In the genomic region with DNA sequence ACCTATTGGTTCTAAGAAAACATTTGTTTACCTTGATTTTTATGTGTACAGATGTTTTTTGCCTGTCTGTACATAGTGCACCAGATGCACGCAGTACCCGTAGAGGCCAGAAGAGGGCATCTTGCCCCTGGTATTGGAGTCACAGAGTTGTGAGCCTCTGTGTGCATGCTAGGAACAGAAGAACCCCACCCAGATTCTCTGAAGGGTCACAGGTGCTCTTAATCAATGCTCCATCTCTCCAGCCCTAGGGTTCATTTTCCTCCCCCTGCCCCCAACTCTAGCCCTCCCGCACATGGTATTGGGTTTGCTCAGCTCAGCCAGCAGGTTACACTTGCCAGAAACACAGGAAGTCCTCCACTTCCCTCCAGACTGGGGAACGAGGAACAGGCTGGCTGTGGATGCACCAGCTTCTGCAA, we compare ENCODE assay signal across 8 mouse cellular contexts. TPM values are rescaled to one million over a fixed set of nuclear protein-coding genes. Genes with fewer than 3 reads are reported as not detected.
DNase-seq lines count a peak whose midpoint lies in the region; ATAC-seq and TF ChIP-seq lines count a peak whose summit lies in the region.

No protein-coding gene starts in this region.

- TF ChIP-seq POLR2A in ES-Bruce4 (IDR thresholded peaks at IDR 0.05; ENCODE audit: insufficient read depth, low read length), result no peak

- no peak overlapping the region for H3K9ac ChIP-seq in kidney, embryonic 14.5 days (ENCODE audit: low read depth, low read length)
- no peak overlapping the region for H3K9ac ChIP-seq in ES-Bruce4 (ENCODE audit: low read depth, poor library complexity, severe bottlenecking)
- H3K9ac ChIP-seq in heart, postnatal 0 days (replicated peaks; ENCODE audit: low read depth, low read length), result no peak overlapping the region

- 36% methylated on average over 4 of the region's 4 CpGs for WGBS in kidney, embryonic 14.5 days
- 33% methylated on average over 4 of the region's 4 CpGs for WGBS in heart, postnatal 0 days

- H3K27me3 ChIP-seq in kidney, embryonic 14.5 days (ENCODE audit: control insufficient read depth, insufficient read depth, low read length), result no peaks in the 10 kb centered on the region
- no peaks in the 10 kb centered on the region for H3K27me3 ChIP-seq in ES-Bruce4 (ENCODE audit: control insufficient read depth, insufficient read depth, low read length, poor library complexity, severe bottlenecking)
- no peaks in the 10 kb centered on the region for H3K27me3 ChIP-seq in heart, postnatal 0 days (ENCODE audit: control insufficient read depth, insufficient read depth, low read length)

- TF ChIP-seq CTCF in ES-Bruce4 (IDR thresholded peaks at IDR 0.05; ENCODE audit: low read depth, low read length), result peak; percentile 79
- peak; percentile 71 for TF ChIP-seq CTCF in heart, postnatal 0 days (IDR thresholded peaks at IDR 0.05; ENCODE audit: low read depth)

- no peaks in the 10 kb centered on the region for H3K36me3 ChIP-seq in kidney, embryonic 14.5 days (ENCODE audit: control insufficient read depth, insufficient read depth, low read length)
- H3K36me3 ChIP-seq in ES-Bruce4 (ENCODE audit: control insufficient read depth, insufficient read depth, low read length, poor library complexity, severe bottlenecking), result no peaks in the 10 kb centered on the region
- no peaks in the 10 kb centered on the region for H3K36me3 ChIP-seq in heart, postnatal 0 days (replicated peaks; ENCODE audit: control insufficient read depth, insufficient read depth, low read length)

- no peak overlapping the region for H3K27ac ChIP-seq in kidney, embryonic 14.5 days (ENCODE audit: low read depth, low read length)
- H3K27ac ChIP-seq in ES-Bruce4 (ENCODE audit: insufficient read depth, low read length), result no peak overlapping the region
- H3K27ac ChIP-seq in heart, postnatal 0 days (ENCODE audit: low read depth), result no peak overlapping the region

- peak; percentile 37 for DNase-seq in kidney, adult 11 months
- DNase-seq in c-Kit-positive CD71-negative TER-119-negative erythroid progenitor cells, embryonic 14.5 days (ENCODE audit: low read depth), result peak; percentile 65
- DNase-seq in heart, postnatal 0 days (ENCODE audit: low spot score), result no peak
- peak; percentile 76 for DNase-seq in liver
- no peak for DNase-seq in cerebellum, adult 9-10 months

- ATAC-seq in kidney, embryonic 14.5 days (ENCODE audit: low FRiP score, low TSS enrichment), result no peak
- peak; percentile 66; the same call in 1 of the 2 replicates for ATAC-seq in heart, postnatal 0 days (ENCODE audit: insufficient read depth, low read depth)
- peak; percentile 43; the same call in 1 of the 2 replicates for ATAC-seq in neutrophil, adult 5-6 weeks (ENCODE audit: extremely low read depth, insufficient number of reproducible peaks, low FRiP score, poor library complexity, severe bottlenecking)

- no peak for TF ChIP-seq EP300 in ES-Bruce4 (IDR thresholded peaks at IDR 0.05; ENCODE audit: insufficient read depth, low read depth, low read length)
- TF ChIP-seq EP300 in heart, postnatal 0 days (IDR thresholded peaks at IDR 0.05; ENCODE audit: low read depth), result no peak

- no peak overlapping the region for H3K4me3 ChIP-seq in kidney, embryonic 14.5 days (ENCODE audit: low read length)
- H3K4me3 ChIP-seq in ES-Bruce4 (ENCODE audit: low read depth, low read length), result no peak overlapping the region
- H3K4me3 ChIP-seq in heart, postnatal 0 days (ENCODE audit: low read depth, low read length), result no peak overlapping the region

- H3K4me1 ChIP-seq in kidney, embryonic 14.5 days (ENCODE audit: control insufficient read depth, insufficient read depth, low read length), result no peaks in the 10 kb centered on the region
- H3K4me1 ChIP-seq in ES-Bruce4 (ENCODE audit: control insufficient read depth, insufficient read depth, low read length), result peaks cover 2% of the 10 kb centered on the region
- no peaks in the 10 kb centered on the region for H3K4me1 ChIP-seq in heart, postnatal 0 days (ENCODE audit: control insufficient read depth, insufficient read depth)

- H3K9me3 ChIP-seq in kidney, embryonic 14.5 days (ENCODE audit: control insufficient read depth, low read length), result peaks cover 10% of the 10 kb centered on the region
- H3K9me3 ChIP-seq in ES-Bruce4 (replicated peaks; ENCODE audit: control insufficient read depth, insufficient read depth, low read length, poor library complexity, severe bottlenecking), result peaks cover 5% of the 10 kb centered on the region
- H3K9me3 ChIP-seq in heart, postnatal 0 days (replicated peaks; ENCODE audit: control insufficient read depth, low read length), result peaks cover 10% of the 10 kb centered on the region

- H3K4me2 ChIP-seq in kidney, embryonic 14.5 days (replicated peaks; ENCODE audit: low read depth, low read length), result no peak overlapping the region
- no peak overlapping the region for H3K4me2 ChIP-seq in heart, postnatal 0 days (ENCODE audit: low read depth, low read length)

RNA-seq across cellular contexts. Expression of a gene that starts 13.2 kb away (rescaled TPM):
- 0.61 and 0.83 TPM in 2 replicates for polyA plus RNA-seq in kidney, embryonic 14.5 days (2014; fragmentation: Nextera tagmentation; extraction: Ambion mirVana)
- polyA plus RNA-seq in ES-Bruce4 (2011; ENCODE audit: insufficient read depth, insufficient read length, low read depth, missing spikeins), result not detected in 2 replicates
- total RNA-seq in heart, postnatal 0 days (2014; rRNA removed; ENCODE audit: low replicate concordance), result 7.6 and 8.5 TPM in 2 replicates
- 9.9 and 11.6 TPM in 2 replicates for polyA plus RNA-seq in heart, postnatal 0 days (2015; fragmentation: Nextera tagmentation; extraction: Ambion mirVana)
- 12.0 and 12.5 TPM in 2 replicates for total RNA-seq in neutrophil, adult 5-6 weeks (2017)

RNA-seq across cellular contexts. Expression of a gene that starts 46.8 kb away (rescaled TPM):
- 29.6 and 37.8 TPM in 2 replicates for polyA plus RNA-seq in kidney, embryonic 14.5 days (2014; fragmentation: Nextera tagmentation; extraction: Ambion mirVana)
- polyA plus RNA-seq in ES-Bruce4 (2011; ENCODE audit: insufficient read depth, insufficient read length, low read depth, missing spikeins), result 55.3 and 62.0 TPM in 2 replicates
- 82.4 and 86.6 TPM in 2 replicates for total RNA-seq in heart, postnatal 0 days (2014; rRNA removed; ENCODE audit: low replicate concordance)
- 62.6 and 73.9 TPM in 2 replicates for polyA plus RNA-seq in heart, postnatal 0 days (2015; fragmentation: Nextera tagmentation; extraction: Ambion mirVana)
- total RNA-seq in neutrophil, adult 5-6 weeks (2017), result 95.8 and 97.4 TPM in 2 replicates

RNA-seq across cellular contexts. Expression of a gene that starts 51.5 kb away (rescaled TPM):
- polyA plus RNA-seq in kidney, embryonic 14.5 days (2014; fragmentation: Nextera tagmentation; extraction: Ambion mirVana), result 0.31 and 0.41 TPM in 2 replicates
- polyA plus RNA-seq in ES-Bruce4 (2011; ENCODE audit: insufficient read depth, insufficient read length, low read depth, missing spikeins), result not detected in 2 replicates
- 3.3 and 25.2 TPM in 2 replicates for total RNA-seq in heart, postnatal 0 days (2014; rRNA removed; ENCODE audit: low replicate concordance)
- 0.72 and 1.5 TPM in 2 replicates for polyA plus RNA-seq in heart, postnatal 0 days (2015; fragmentation: Nextera tagmentation; extraction: Ambion mirVana)
- 19.4 and 33.3 TPM in 2 replicates for total RNA-seq in neutrophil, adult 5-6 weeks (2017)

Comparison
In these comparisons a context has a peak if more than half of its experiments do, and no peak if none do; other contexts are left out.
1. DNase-seq: peak in kidney, adult 11 months (single experiment), c-Kit-positive CD71-negative TER-119-negative erythroid progenitor cells, embryonic 14.5 days (single experiment) and liver (single experiment); none in heart, postnatal 0 days (single experiment) and cerebellum, adult 9-10 months (single experiment).